Mouse (Mus musculus): ENCODE measurements around the gene Sstr2. TPM values are rescaled to one million over a fixed set of nuclear protein-coding genes. Genes with fewer than 3 reads are reported as not detected.
A peak's percentile ranks its signal among the peaks of the same experiment; 100 is the strongest.

Gene Sstr2
- 0.85 and 1.3 TPM in 2 replicates for polyA plus RNA-seq (2012; rRNA removed)

DNA sequence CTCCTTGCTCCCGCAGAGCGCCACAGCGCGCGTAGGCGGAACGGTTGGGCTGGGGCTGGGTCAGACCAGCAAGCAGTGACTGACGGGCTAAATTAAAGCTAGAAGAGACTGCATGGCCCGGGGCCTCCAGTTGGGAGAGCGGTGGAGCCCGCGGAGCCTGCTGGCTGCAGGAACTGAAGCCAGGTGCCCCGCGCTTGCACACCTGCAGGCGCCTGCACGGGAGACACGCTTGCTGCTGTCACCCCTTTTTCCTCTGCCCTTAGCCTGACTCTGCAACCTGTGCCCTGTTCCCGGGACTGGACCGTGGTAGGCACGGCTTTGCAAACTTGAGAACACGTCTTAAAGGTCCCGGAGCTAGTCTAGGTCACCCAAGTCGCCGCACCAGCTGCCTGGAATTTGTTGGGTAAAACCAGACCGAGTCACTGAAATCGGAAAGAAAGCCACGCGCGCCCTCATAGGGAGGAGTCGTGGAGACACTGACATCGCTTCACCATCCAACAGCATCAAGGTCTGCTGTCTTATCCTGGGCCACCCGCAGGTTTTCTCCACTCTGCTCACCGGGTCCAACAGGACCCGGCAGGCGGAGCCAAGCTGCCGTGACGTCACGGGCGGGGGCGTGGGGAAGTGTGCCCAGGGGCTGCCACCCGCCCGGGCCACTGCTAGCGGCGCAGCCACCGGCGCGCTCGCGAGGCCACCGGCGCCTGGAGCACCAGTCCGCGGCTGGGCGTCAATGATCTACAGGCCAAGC is at the start of gene Sstr2:
TSS of gene Sstr2 (plus strand) at position 671 of the 748 bp plus-strand sequence.
- H3K27ac ChIP-seq (ENCODE audit: control insufficient read depth, insufficient read depth, low read depth, low read length), result no peak within 1 kb of the TSS

DNA sequence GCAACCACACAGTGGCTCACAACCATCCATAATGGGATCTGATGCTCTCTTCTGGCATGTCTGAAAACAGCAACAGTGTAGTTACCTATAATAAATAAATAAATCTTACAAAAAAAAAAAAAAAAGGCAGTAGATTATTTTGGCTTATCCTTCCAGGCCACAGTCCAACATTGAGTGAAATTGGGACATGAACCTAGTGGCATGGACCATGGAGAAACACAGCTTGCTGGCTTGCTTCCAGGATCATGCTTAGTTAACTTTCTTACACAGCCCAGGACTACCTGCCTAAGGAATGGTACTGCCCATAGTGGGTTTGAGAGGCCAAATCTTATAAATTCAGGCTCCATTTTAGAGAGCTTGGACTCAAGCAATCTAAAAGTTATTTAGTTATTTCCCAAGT is 47.5 kb upstream of the Sstr2 start:
- no peak for TF ChIP-seq POLR2A (IDR thresholded peaks at IDR 0.05; ENCODE audit: control insufficient read depth, low read depth, low read length)
- TF ChIP-seq CTCF (IDR thresholded peaks at IDR 0.05; ENCODE audit: control insufficient read depth, insufficient read depth, insufficient replicate concordance, low read depth, low read length), result no peak
- Histone ChIP-seq H3K4me1 (ENCODE audit: control insufficient read depth, insufficient read depth, low read length) (peaks cover 4% of the 10 kb centered on the region), H3K4me3 (ENCODE audit: control insufficient read depth, low read depth, low read length) (no peak overlapping the region), H3K27me3 (ENCODE audit: control insufficient read depth, insufficient read depth, low read length) (no peaks in the 10 kb centered on the region), H3K36me3 (ENCODE audit: control insufficient read depth, insufficient read depth, low read length) (no peaks in the 10 kb centered on the region), H3K27ac (ENCODE audit: control insufficient read depth, insufficient read depth, low read depth, low read length) (no peak overlapping the region)

More for the DNA sequence above, at the start of gene Sstr2:
- no peaks in the 10 kb centered on the region for H3K36me3 ChIP-seq (ENCODE audit: control insufficient read depth, insufficient read depth, low read length)
- H3K4me3 ChIP-seq (ENCODE audit: control insufficient read depth, low read depth, low read length), result peak within 1 kb of the TSS; percentile 60
- TF ChIP-seq CTCF (IDR thresholded peaks at IDR 0.05; ENCODE audit: control insufficient read depth, insufficient read depth, insufficient replicate concordance, low read depth, low read length), result no peak
- no peak for TF ChIP-seq POLR2A (IDR thresholded peaks at IDR 0.05; ENCODE audit: control insufficient read depth, low read depth, low read length)
- no peaks in the 10 kb centered on the region; the same call in 1 of the 2 replicates for H3K27me3 ChIP-seq (ENCODE audit: control insufficient read depth, insufficient read depth, low read length)
- H3K4me1 ChIP-seq (ENCODE audit: control insufficient read depth, insufficient read depth, low read length), result peaks cover 15% of the 10 kb centered on the region

DNA sequence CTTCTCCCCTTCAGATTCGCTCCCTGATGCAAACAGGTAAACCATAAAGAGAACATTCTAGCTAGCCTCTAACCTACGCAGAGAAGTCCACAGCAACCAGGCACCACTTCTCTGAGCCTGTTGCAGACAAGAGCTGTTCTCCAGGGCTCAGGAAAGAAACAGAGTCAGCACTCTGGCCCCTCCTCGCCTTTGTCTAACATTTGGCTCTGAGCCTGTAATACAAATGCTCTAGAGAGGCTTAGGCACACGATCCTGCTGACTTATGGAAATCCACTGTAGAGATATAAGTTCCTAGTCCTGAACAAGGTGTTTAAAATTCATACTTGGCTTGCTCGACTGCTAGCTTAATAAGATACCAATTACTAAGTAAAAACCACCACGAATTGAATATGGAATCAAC is 46.5 kb upstream of the Sstr2 start:
- TF ChIP-seq CTCF (IDR thresholded peaks at IDR 0.05; ENCODE audit: control insufficient read depth, insufficient read depth, insufficient replicate concordance, low read depth, low read length) (no peak), POLR2A (IDR thresholded peaks at IDR 0.05; ENCODE audit: control insufficient read depth, low read depth, low read length) (no peak)
- H3K4me1 ChIP-seq (ENCODE audit: control insufficient read depth, insufficient read depth, low read length), result no peaks in the 10 kb centered on the region; the same call in 1 of the 2 replicates
- no peak overlapping the region for H3K27ac ChIP-seq (ENCODE audit: control insufficient read depth, insufficient read depth, low read depth, low read length)
- no peaks in the 10 kb centered on the region for H3K27me3 ChIP-seq (ENCODE audit: control insufficient read depth, insufficient read depth, low read length)
- H3K4me3 ChIP-seq (ENCODE audit: control insufficient read depth, low read depth, low read length), result no peak overlapping the region
- no peaks in the 10 kb centered on the region for H3K36me3 ChIP-seq (ENCODE audit: control insufficient read depth, insufficient read depth, low read length)

DNA sequence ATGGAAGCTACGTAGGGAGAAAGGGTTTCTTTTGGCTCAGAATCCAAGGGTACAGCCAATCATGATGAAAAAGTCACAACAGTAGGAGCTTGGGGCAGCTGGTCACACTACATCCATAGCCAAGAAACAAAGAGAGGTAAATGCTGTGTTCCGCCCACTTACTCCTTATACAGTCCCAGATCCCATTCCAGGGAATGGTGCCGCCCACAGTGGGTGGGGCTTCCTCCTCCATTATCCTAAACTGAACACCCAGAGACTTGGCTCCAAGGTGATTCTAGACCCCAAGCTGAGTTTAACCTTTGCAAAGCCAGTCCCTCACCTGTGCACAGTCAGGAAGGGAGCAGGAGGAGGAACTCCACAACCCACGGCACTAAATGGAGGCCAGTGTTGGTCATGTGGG is 41.9 kb upstream of the Sstr2 start:
- H3K27ac ChIP-seq (ENCODE audit: control insufficient read depth, insufficient read depth, low read depth, low read length), result no peak overlapping the region
- TF ChIP-seq POLR2A (IDR thresholded peaks at IDR 0.05; ENCODE audit: control insufficient read depth, low read depth, low read length) (no peak), CTCF (IDR thresholded peaks at IDR 0.05; ENCODE audit: control insufficient read depth, insufficient read depth, insufficient replicate concordance, low read depth, low read length) (no peak)

DNA sequence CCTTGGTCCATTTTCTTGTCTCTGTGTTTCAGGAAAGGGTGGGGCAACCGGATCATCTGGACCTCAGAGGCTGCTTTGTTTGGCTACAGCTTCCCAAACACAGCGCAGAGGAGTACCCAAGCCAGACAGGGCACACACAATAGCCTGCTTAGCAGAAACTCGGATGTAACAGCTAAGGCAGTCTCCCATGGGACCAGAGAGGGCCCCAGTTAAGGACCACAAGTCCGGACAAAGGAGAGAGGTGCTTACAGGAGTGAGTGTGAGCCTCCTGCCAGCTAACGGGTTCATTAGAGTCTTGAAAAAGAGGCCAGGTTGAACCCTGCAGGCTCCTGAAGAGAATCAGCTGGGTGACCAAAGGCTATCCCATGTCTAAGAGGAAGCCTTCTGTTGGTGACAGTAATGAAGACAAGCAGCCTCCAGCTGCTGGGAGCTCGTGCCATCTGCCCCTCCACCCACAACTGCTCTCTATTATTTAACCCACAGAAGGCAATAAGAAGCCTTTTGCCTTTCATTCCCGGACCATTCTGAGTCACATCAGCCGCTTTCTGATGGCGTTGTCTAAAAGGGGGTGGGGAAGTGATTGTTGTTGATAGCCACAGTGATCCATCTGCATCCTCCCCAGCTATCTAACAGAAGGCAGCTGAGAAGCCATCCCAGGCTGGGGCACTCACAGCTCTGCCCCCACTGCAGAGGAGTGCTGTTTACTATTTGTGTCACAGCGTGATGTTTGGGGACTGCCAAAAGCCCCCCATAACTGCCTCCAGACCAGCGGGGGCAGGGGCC is 35.1 kb upstream of the Sstr2 start:
- Histone ChIP-seq H3K36me3 (ENCODE audit: control insufficient read depth, insufficient read depth, low read length) (no peaks in the 10 kb centered on the region), H3K27ac (ENCODE audit: control insufficient read depth, insufficient read depth, low read depth, low read length) (no peak overlapping the region), H3K4me1 (ENCODE audit: control insufficient read depth, insufficient read depth, low read length) (no peaks in the 10 kb centered on the region), H3K27me3 (ENCODE audit: control insufficient read depth, insufficient read depth, low read length) (no peaks in the 10 kb centered on the region), H3K4me3 (ENCODE audit: control insufficient read depth, low read depth, low read length) (no peak overlapping the region)
- TF ChIP-seq POLR2A (IDR thresholded peaks at IDR 0.05; ENCODE audit: control insufficient read depth, low read depth, low read length) (no peak), CTCF (IDR thresholded peaks at IDR 0.05; ENCODE audit: control insufficient read depth, insufficient read depth, insufficient replicate concordance, low read depth, low read length) (no peak)

More for the DNA sequence above, 41.9 kb upstream of the Sstr2 start:
- no peaks in the 10 kb centered on the region for H3K36me3 ChIP-seq (ENCODE audit: control insufficient read depth, insufficient read depth, low read length)
- no peak overlapping the region for H3K4me3 ChIP-seq (ENCODE audit: control insufficient read depth, low read depth, low read length)
- H3K4me1 ChIP-seq (ENCODE audit: control insufficient read depth, insufficient read depth, low read length), result no peaks in the 10 kb centered on the region
- H3K27me3 ChIP-seq (ENCODE audit: control insufficient read depth, insufficient read depth, low read length), result no peaks in the 10 kb centered on the region

DNA sequence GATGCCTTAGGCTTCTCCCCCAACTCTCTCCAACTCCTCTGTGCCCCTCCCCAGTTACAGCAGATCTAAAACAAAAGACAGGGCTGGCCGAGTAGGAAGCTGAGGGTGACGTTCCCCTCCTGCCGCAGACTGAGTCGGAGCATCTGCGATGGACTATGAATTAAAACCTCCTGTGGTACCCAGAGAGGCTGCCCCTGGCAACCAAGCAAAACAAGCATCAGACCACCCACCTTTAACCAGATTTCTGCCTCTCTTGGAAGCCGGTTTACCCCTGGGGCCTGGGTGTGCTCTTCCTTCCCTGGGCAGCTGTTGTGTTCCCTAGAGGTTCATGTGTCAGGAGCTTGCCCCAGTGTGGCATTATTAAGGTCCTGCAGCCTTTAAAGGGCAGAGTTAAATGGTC is 32.7 kb upstream of the Sstr2 start:
- Histone ChIP-seq H3K27ac (ENCODE audit: control insufficient read depth, insufficient read depth, low read depth, low read length) (no peak overlapping the region), H3K4me3 (ENCODE audit: control insufficient read depth, low read depth, low read length) (no peak overlapping the region), H3K27me3 (ENCODE audit: control insufficient read depth, insufficient read depth, low read length) (no peaks in the 10 kb centered on the region), H3K36me3 (ENCODE audit: control insufficient read depth, insufficient read depth, low read length) (no peaks in the 10 kb centered on the region), H3K4me1 (ENCODE audit: control insufficient read depth, insufficient read depth, low read length) (no peaks in the 10 kb centered on the region)
- TF ChIP-seq POLR2A (IDR thresholded peaks at IDR 0.05; ENCODE audit: control insufficient read depth, low read depth, low read length) (no peak), CTCF (IDR thresholded peaks at IDR 0.05; ENCODE audit: control insufficient read depth, insufficient read depth, insufficient replicate concordance, low read depth, low read length) (no peak)

DNA sequence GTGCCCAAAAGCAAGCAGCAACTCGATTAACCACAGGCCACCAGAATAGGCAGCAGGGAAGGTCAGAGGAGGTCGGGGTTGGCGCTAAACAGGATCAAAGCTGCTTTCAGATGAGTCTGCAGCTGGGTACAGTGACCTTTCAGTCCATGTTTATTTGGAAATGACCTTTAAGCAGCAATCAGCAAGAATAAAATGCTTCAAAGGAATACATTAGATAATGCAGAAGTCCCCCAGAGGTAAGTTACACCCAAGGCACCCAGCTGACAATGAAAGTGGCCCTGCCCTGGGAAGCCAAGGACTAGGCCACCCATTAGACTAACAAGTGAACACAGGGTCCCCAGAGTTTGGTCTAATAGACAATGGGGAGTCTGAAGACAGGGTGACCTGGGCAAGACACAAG is 30.2 kb upstream of the Sstr2 start:
- H3K4me1 ChIP-seq (ENCODE audit: control insufficient read depth, insufficient read depth, low read length), result no peaks in the 10 kb centered on the region
- no peak overlapping the region for H3K4me3 ChIP-seq (ENCODE audit: control insufficient read depth, low read depth, low read length)
- H3K27me3 ChIP-seq (ENCODE audit: control insufficient read depth, insufficient read depth, low read length), result no peaks in the 10 kb centered on the region
- TF ChIP-seq CTCF (IDR thresholded peaks at IDR 0.05; ENCODE audit: control insufficient read depth, insufficient read depth, insufficient replicate concordance, low read depth, low read length), result no peak
- TF ChIP-seq POLR2A (IDR thresholded peaks at IDR 0.05; ENCODE audit: control insufficient read depth, low read depth, low read length), result no peak
- H3K27ac ChIP-seq (ENCODE audit: control insufficient read depth, insufficient read depth, low read depth, low read length), result no peak overlapping the region
- H3K36me3 ChIP-seq (ENCODE audit: control insufficient read depth, insufficient read depth, low read length), result no peaks in the 10 kb centered on the region

Measured in testis, adult 2 months (tissue).